Mouse (Mus musculus): Measurements from ENCODE around the gene Hoxd4. TPM values are rescaled to one million over a fixed set of nuclear protein-coding genes. Genes with fewer than 3 reads are reported as not detected.

Hoxd4 gene
- total RNA-seq, 2 experiments from 2014 or later: not detected

- no peak for ATAC-seq (replicated peaks; ENCODE audit: poor library complexity, severe bottlenecking)
Observed at GRCm38 (mm10) chr2:74703720-74704392, 7.9 kb upstream of the Hoxd4 start.

GRCm38 (mm10) chr2:74704393-74704998, 7.2 kb upstream of the Hoxd4 start, which contains the start of gene Hoxd8:
TSS of gene Hoxd8 (plus strand) at chr2:74704615.
- ATAC-seq (replicated peaks; ENCODE audit: poor library complexity, severe bottlenecking): no peak

GRCm38 (mm10) chr2:74704999-74705466, 6.7 kb upstream of the Hoxd4 start:
- peak; percentile 26; the same call in 1 of the 2 replicates for ATAC-seq (replicated peaks; ENCODE audit: poor library complexity, severe bottlenecking)

GRCm38 (mm10) chr2:74705467-74706089, 6.2 kb upstream of the Hoxd4 start:
- ATAC-seq (replicated peaks; ENCODE audit: poor library complexity, severe bottlenecking): peak; percentile 29; the same call in 1 of the 2 replicates

- no peak for ATAC-seq (replicated peaks; ENCODE audit: poor library complexity, severe bottlenecking)
Observed at GRCm38 (mm10) chr2:74706393-74706960, 5.3 kb upstream of the Hoxd4 start.

GRCm38 (mm10) chr2:74707599-74707998, 4.1 kb upstream of the Hoxd4 start:
- ATAC-seq (replicated peaks; ENCODE audit: poor library complexity, severe bottlenecking): no peak

- no peak for ATAC-seq (replicated peaks; ENCODE audit: poor library complexity, severe bottlenecking)
Observed at GRCm38 (mm10) chr2:74708676-74709075, 3.1 kb upstream of the Hoxd4 start.

- ATAC-seq (replicated peaks; ENCODE audit: poor library complexity, severe bottlenecking): no peak
Observed at GRCm38 (mm10) chr2:74709465-74710419, 2.0 kb upstream of the Hoxd4 start.

GRCm38 (mm10) chr2:74710929-74711543, 693 bp upstream of the Hoxd4 start:
- ATAC-seq (replicated peaks; ENCODE audit: poor library complexity, severe bottlenecking): no peak

GRCm38 (mm10) chr2:74713239-74714150, 1.8 kb downstream of the Hoxd4 start:
- ATAC-seq (replicated peaks; ENCODE audit: poor library complexity, severe bottlenecking): no peak

GRCm38 (mm10) chr2:74714156-74714789, 2.5 kb downstream of the Hoxd4 start:
- ATAC-seq (replicated peaks; ENCODE audit: poor library complexity, severe bottlenecking): no peak

- ATAC-seq (replicated peaks; ENCODE audit: poor library complexity, severe bottlenecking): no peak
Observed at GRCm38 (mm10) chr2:74714881-74715280, 3.2 kb downstream of the Hoxd4 start.

- ATAC-seq (replicated peaks; ENCODE audit: poor library complexity, severe bottlenecking): peak; percentile 94
Observed at GRCm38 (mm10) chr2:74715504-74716241, 3.9 kb downstream of the Hoxd4 start.

- no peak for ATAC-seq (replicated peaks; ENCODE audit: poor library complexity, severe bottlenecking)
Observed at GRCm38 (mm10) chr2:74720384-74720783, 8.7 kb downstream of the Hoxd4 start.

GRCm38 (mm10) chr2:74720955-74721491, 9.3 kb downstream of the Hoxd4 start:
- ATAC-seq (replicated peaks; ENCODE audit: poor library complexity, severe bottlenecking): no peak

GRCm38 (mm10) chr2:74721882-74722281, 10.2 kb downstream of the Hoxd4 start:
- no peak for ATAC-seq (replicated peaks; ENCODE audit: poor library complexity, severe bottlenecking)

GRCm38 (mm10) chr2:74722949-74723348, 11.2 kb downstream of the Hoxd4 start:
- ATAC-seq (replicated peaks; ENCODE audit: poor library complexity, severe bottlenecking): no peak
